Mouse (Mus musculus) embryonic fibroblast, embryonic 13.5 days (primary cell): Measurements from ENCODE around the gene Gm43518.

Experiments
- CTCF ChIP-seq: IDR thresholded peaks from 2 replicates; pipeline ENCODE4 v1.5.1; 2011; ENCODE audit warnings: mild to moderate bottlenecking, control low read depth, low read length, moderate library complexity, borderline replicate concordance; ENCODE audit not compliant: insufficient read depth
- POLR2A ChIP-seq: IDR thresholded peaks from 2 replicates; pipeline ENCODE4 v1.6.1; 2011; ENCODE audit warnings: low read depth, mild to moderate bottlenecking, control low read depth, low read length, moderate library complexity

GRCm38 (mm10) chr5:123978131-123978530, 50.9 kb downstream of the Gm43518 start:
- TF ChIP-seq CTCF (no peak), POLR2A (no peak)
